Mouse (Mus musculus) MEL (cell line): ENCODE measurements around the gene Pld1. TPM values are rescaled to one million over a fixed set of nuclear protein-coding genes. Genes with fewer than 3 reads are reported as not detected.

ENCODE experiments used
- DNase-seq: peaks from one replicate; pipeline ENCODE4 v3.0.0; 2011; ENCODE audit warnings: low read depth, low spot score
- H3K27ac ChIP-seq: 2 replicates; pipeline ENCODE4 v1.5.1; 2012; ENCODE audit warnings: low read depth, mild to moderate bottlenecking, control low read depth, low read length, moderate library complexity; ENCODE audit not compliant: control insufficient read depth
- H3K27me3 ChIP-seq, 2 experiments: fragments of 150-350 bp in 1 of 2; sonication (generic) in 1 of 2; 2 replicates each; pipeline ENCODE4 v1.6.1; 2012; ENCODE audit warnings: low read length in 2 of 2, mild to moderate bottlenecking in 2 of 2, improper control_type of control experiment in 1 of 2, moderate library complexity in 1 of 2; ENCODE audit not compliant: insufficient read depth in 2 of 2, control insufficient read depth in 1 of 2
- H3K36me3 ChIP-seq, 2 experiments: 2 replicates each; pipeline ENCODE4 v1.6.1; 2012 to 2014; ENCODE audit warnings: low read length in 2 of 2, improper control_type of control experiment in 1 of 2, inconsistent platforms in 1 of 2, mild to moderate bottlenecking in 1 of 2; ENCODE audit not compliant: insufficient read depth in 2 of 2, control insufficient read depth in 1 of 2
- H3K4me1 ChIP-seq, 2 experiments: fragments of 150-350 bp in 1 of 2; sonication (generic) in 1 of 2; 2 replicates each; pipeline ENCODE4 v1.6.1; 2012; ENCODE audit warnings: low read length in 2 of 2, improper control_type of control experiment in 1 of 2, mild to moderate bottlenecking in 1 of 2; ENCODE audit not compliant: insufficient read depth in 2 of 2, control insufficient read depth in 1 of 2
- H3K4me3 ChIP-seq, 2 experiments: fragments of 150-350 bp in 1 of 2; sonication (generic) in 1 of 2; 2 replicates each; pipeline ENCODE4 v1.5.1; 2012; ENCODE audit warnings: low read depth in 2 of 2, low read length in 2 of 2, mild to moderate bottlenecking in 2 of 2, moderate library complexity in 2 of 2, control low read depth in 1 of 2, improper control_type of control experiment in 1 of 2; ENCODE audit not compliant: control insufficient read depth in 1 of 2, insufficient read depth in 1 of 2
- H3K79me2 ChIP-seq: 2 replicates; pipeline ENCODE4 v1.6.1; 2012; ENCODE audit warnings: mild to moderate bottlenecking, low read length, moderate library complexity; ENCODE audit not compliant: control insufficient read depth, poor library complexity, insufficient read depth
- H3K9ac ChIP-seq: 2 replicates; pipeline ENCODE4 v1.6.1; 2012; ENCODE audit warnings: low read depth, mild to moderate bottlenecking, control low read depth, low read length, moderate library complexity; ENCODE audit not compliant: control insufficient read depth, poor library complexity, severe bottlenecking
- H3K9me3 ChIP-seq: fragments of 150-350 bp; sonication (generic); replicated peaks from 2 replicates; pipeline ENCODE4 v1.6.1; 2012; ENCODE audit warnings: mild to moderate bottlenecking, low read length, improper control_type of control experiment, moderate library complexity; ENCODE audit not compliant: insufficient read depth
- BHLHE40 ChIP-seq: IDR thresholded peaks from 2 replicates; pipeline ENCODE4 v1.6.1; 2012; ENCODE audit warnings: low read depth, mild to moderate bottlenecking, inconsistent platforms, low read length, improper control_type of control experiment, borderline replicate concordance
- CHD1 ChIP-seq: IDR thresholded peaks from 2 replicates; pipeline ENCODE4 v1.6.1; 2012; ENCODE audit warnings: low read depth, mild to moderate bottlenecking, inconsistent platforms, low read length, improper control_type of control experiment
- CTCF ChIP-seq, 3 experiments: IDR thresholded peaks in 2 of 3; conservative IDR thresholded peaks in 1 of 3; 2 replicates each; pipeline ENCODE4 v1.5.1; 2011 to 2012; ENCODE audit warnings: low read length in 3 of 3, low read depth in 2 of 3, mild to moderate bottlenecking in 2 of 3, improper control_type of control experiment in 1 of 3, inconsistent platforms in 1 of 3, mixed read lengths in 1 of 3, moderate library complexity in 1 of 3; ENCODE audit not compliant: control insufficient read depth in 1 of 3, insufficient read depth in 1 of 3, poor library complexity in 1 of 3, severe bottlenecking in 1 of 3
- E2F4 ChIP-seq: IDR thresholded peaks from 2 replicates; pipeline ENCODE4 v1.6.1; 2011; ENCODE audit warnings: low read depth, low read length, improper control_type of control experiment, borderline replicate concordance
- ELF1 ChIP-seq: IDR thresholded peaks from 2 replicates; pipeline ENCODE4 v1.6.1; 2014; ENCODE audit warnings: low read depth, mild to moderate bottlenecking, inconsistent platforms, low read length, improper control_type of control experiment, moderate library complexity
- EP300 ChIP-seq, 2 experiments: IDR thresholded peaks; 2 replicates each; pipeline ENCODE4 v1.6.1; 2011; ENCODE audit warnings: improper control_type of control experiment in 2 of 2, low read length in 2 of 2, low read depth in 1 of 2, mild to moderate bottlenecking in 1 of 2
- GABPA ChIP-seq: IDR thresholded peaks from 2 replicates; pipeline ENCODE4 v1.6.1; 2012; ENCODE audit warnings: low read depth, mild to moderate bottlenecking, inconsistent platforms, low read length, improper control_type of control experiment, moderate library complexity
- HCFC1 ChIP-seq: IDR thresholded peaks from 2 replicates; pipeline ENCODE4 v1.6.1; 2012; ENCODE audit warnings: low read depth, mild to moderate bottlenecking, inconsistent platforms, low read length, improper control_type of control experiment, moderate library complexity
- JUND ChIP-seq: IDR thresholded peaks from 2 replicates; pipeline ENCODE4 v1.6.1; 2011; ENCODE audit warnings: low read depth, mild to moderate bottlenecking, improper control_type of control experiment, low read length
- KAT2A ChIP-seq: conservative IDR thresholded peaks from 2 replicates; pipeline ENCODE4 v1.6.1; 2012; ENCODE audit warnings: low read depth, low read length, improper control_type of control experiment, inconsistent platforms
- MAX ChIP-seq: IDR thresholded peaks from 2 replicates; pipeline ENCODE4 v1.6.1; 2011; ENCODE audit warnings: low read length, improper control_type of control experiment
- MAZ ChIP-seq: IDR thresholded peaks from 2 replicates; pipeline ENCODE4 v1.6.1; 2012; ENCODE audit warnings: low read depth, mild to moderate bottlenecking, inconsistent platforms, low read length, improper control_type of control experiment
- MEF2A ChIP-seq: IDR thresholded peaks from 2 replicates; pipeline ENCODE4 v1.6.1; 2014; ENCODE audit warnings: low read depth, mild to moderate bottlenecking, inconsistent platforms, low read length, improper control_type of control experiment; ENCODE audit not compliant: poor library complexity, insufficient replicate concordance, severe bottlenecking; ENCODE audit errors: extremely low read depth
- NRF1 ChIP-seq: IDR thresholded peaks from 2 replicates; pipeline ENCODE4 v1.6.1; 2014; ENCODE audit warnings: low read depth, mild to moderate bottlenecking, inconsistent platforms, low read length, improper control_type of control experiment, moderate library complexity; ENCODE audit not compliant: poor library complexity, insufficient read depth, severe bottlenecking
- POLR2A ChIP-seq, 2 experiments: IDR thresholded peaks; 2 replicates each; pipeline ENCODE4 v1.6.1; 2011 to 2012; ENCODE audit warnings: low read length in 2 of 2, mild to moderate bottlenecking in 2 of 2, control low read depth in 1 of 2, improper control_type of control experiment in 1 of 2, low read depth in 1 of 2, moderate library complexity in 1 of 2; ENCODE audit not compliant: control insufficient read depth in 1 of 2, insufficient read depth in 1 of 2, poor library complexity in 1 of 2
- POLR2AphosphoS2 ChIP-seq: IDR thresholded peaks from 2 replicates; pipeline ENCODE4 v1.6.1; 2011; ENCODE audit warnings: low read length, improper control_type of control experiment
- POLR2AphosphoS5 ChIP-seq: IDR thresholded peaks from 2 replicates; pipeline ENCODE4 v1.6.1; 2012; ENCODE audit warnings: low read depth, borderline replicate concordance, mild to moderate bottlenecking, inconsistent platforms, low read length, moderate library complexity, mixed read lengths
- RAD21 ChIP-seq: IDR thresholded peaks from 2 replicates; pipeline ENCODE4 v1.6.1; 2011; ENCODE audit warnings: mild to moderate bottlenecking, low read depth, low read length, improper control_type of control experiment
- RCOR1 ChIP-seq: IDR thresholded peaks from 2 replicates; pipeline ENCODE4 v1.6.1; 2012; ENCODE audit warnings: low read depth, mild to moderate bottlenecking, inconsistent platforms, low read length, improper control_type of control experiment
- SIN3A ChIP-seq: IDR thresholded peaks from 2 replicates; pipeline ENCODE4 v1.6.1; 2012; ENCODE audit warnings: low read length, improper control_type of control experiment, inconsistent platforms
- UBTF ChIP-seq: IDR thresholded peaks from 2 replicates; pipeline ENCODE4 v1.6.1; 2012; ENCODE audit warnings: low read depth, mild to moderate bottlenecking, inconsistent platforms, low read length, improper control_type of control experiment, moderate library complexity, borderline replicate concordance; ENCODE audit not compliant: insufficient read depth
- USF1 ChIP-seq: IDR thresholded peaks from 2 replicates; pipeline ENCODE4 v1.6.1; 2014; ENCODE audit warnings: low read depth, mild to moderate bottlenecking, inconsistent platforms, low read length, improper control_type of control experiment, moderate library complexity
- ZKSCAN1 ChIP-seq: IDR thresholded peaks from 2 replicates; pipeline ENCODE4 v1.6.1; 2012; ENCODE audit warnings: low read depth, mild to moderate bottlenecking, inconsistent platforms, low read length, improper control_type of control experiment, moderate library complexity
- ZMIZ1 ChIP-seq: IDR thresholded peaks from 2 replicates; pipeline ENCODE4 v1.6.1; 2012; ENCODE audit warnings: low read depth, mild to moderate bottlenecking, inconsistent platforms, low read length, improper control_type of control experiment, moderate library complexity
- polyA plus RNA-seq, 2 experiments: library from polyadenylated mRNA; stranded (reverse) in 1 of 2; unstranded in 1 of 2; fragments of >175 nt in 1 of 2; fragments of >200 nt in 1 of 2; gene quantifications; 2 replicates each; pipeline versions ENCODE4 v1.2.1 to v1.2.4; 2012; ENCODE audit warnings: low replicate concordance in 2 of 2, low read depth in 1 of 2; ENCODE audit not compliant: insufficient read length in 2 of 2, insufficient read depth in 1 of 2, missing spikeins in 1 of 2
- total RNA-seq: library from RNA; depleted of rRNA; stranded (reverse); fragments of 300-350 nt; gene quantifications from 2 replicates; pipeline ENCODE4 v1.2.3, GENCODE M21; 2012

The Pld1 gene
- total and polyA plus RNA-seq, 3 experiments = 0.22 TPM; not detected in 2

- no peak overlapping the region for H3K9ac ChIP-seq
- H3K4me1 ChIP-seq = no peaks in the 10 kb centered on the region
- H3K27ac ChIP-seq = no peak overlapping the region
- no peaks in the 10 kb centered on the region for H3K9me3 ChIP-seq
- TF ChIP-seq RAD21 (no peak), MAX (no peak), CTCF (IDR thresholded peaks at IDR 0.05 in 2 of 3, conservative IDR thresholded peaks at IDR 0.05 in 1 of 3; ENCODE audit: control insufficient read depth in 1 of 3, insufficient read depth in 1 of 3, low read depth in 2 of 3, low read length in 3 of 3, poor library complexity in 1 of 3, severe bottlenecking in 1 of 3) (no peak), MAZ (no peak), CHD1 (no peak), EP300 (IDR thresholded peaks at IDR 0.05; ENCODE audit: low read depth in 1 of 2, low read length in 2 of 2) (no peak), RCOR1 (no peak)
- DNase-seq = no peak
- no peak overlapping the region for H3K4me3 ChIP-seq
- H3K36me3 ChIP-seq = no peaks in the 10 kb centered on the region
- H3K27me3 ChIP-seq = no peaks in the 10 kb centered on the region
- no peaks in the 10 kb centered on the region for H3K79me2 ChIP-seq
Observed at GRCm38 (mm10) chr3:28013441-28013840, 74.9 kb downstream of the Pld1 start.

GRCm38 (mm10) chr3:28017002-28017401 is 78.5 kb downstream of the Pld1 start:
- Histone ChIP-seq H3K4me1 (no peaks in the 10 kb centered on the region), H3K36me3 (no peaks in the 10 kb centered on the region), H3K9me3 (no peaks in the 10 kb centered on the region), H3K9ac (no peak overlapping the region), H3K79me2 (no peaks in the 10 kb centered on the region), H3K27ac (no peak overlapping the region), H3K27me3 (no peaks in the 10 kb centered on the region), H3K4me3 (no peak overlapping the region)
- TF ChIP-seq NRF1 = no peak
- TF ChIP-seq E2F4 = no peak
- no peak for TF ChIP-seq UBTF
- TF ChIP-seq MAZ = no peak
- no peak for TF ChIP-seq USF1
- no peak for TF ChIP-seq SIN3A
- no peak for TF ChIP-seq EP300 (IDR thresholded peaks at IDR 0.05; ENCODE audit: low read depth in 1 of 2, low read length in 2 of 2)
- no peak for TF ChIP-seq POLR2A (IDR thresholded peaks at IDR 0.05; ENCODE audit: control insufficient read depth in 1 of 2, insufficient read depth in 1 of 2, low read depth in 1 of 2, low read length in 2 of 2, poor library complexity in 1 of 2)
- no peak for TF ChIP-seq POLR2AphosphoS2
- no peak for TF ChIP-seq BHLHE40
- TF ChIP-seq ELF1 = no peak
- TF ChIP-seq JUND = no peak
- no peak for TF ChIP-seq ZMIZ1
- no peak for TF ChIP-seq GABPA
- no peak for TF ChIP-seq HCFC1
- no peak for TF ChIP-seq KAT2A
- no peak for TF ChIP-seq ZKSCAN1
- no peak for TF ChIP-seq POLR2AphosphoS5
- TF ChIP-seq MEF2A = no peak
- DNase-seq = no peak
